Mouse (Mus musculus): ENCODE data around the gene Calm3.
"Not testable (repeated sequence)": the region's sequence is repeated elsewhere in the genome, so short reads cannot be mapped to it uniquely, and the experiment has no call there.

The Calm3 gene

DNA sequence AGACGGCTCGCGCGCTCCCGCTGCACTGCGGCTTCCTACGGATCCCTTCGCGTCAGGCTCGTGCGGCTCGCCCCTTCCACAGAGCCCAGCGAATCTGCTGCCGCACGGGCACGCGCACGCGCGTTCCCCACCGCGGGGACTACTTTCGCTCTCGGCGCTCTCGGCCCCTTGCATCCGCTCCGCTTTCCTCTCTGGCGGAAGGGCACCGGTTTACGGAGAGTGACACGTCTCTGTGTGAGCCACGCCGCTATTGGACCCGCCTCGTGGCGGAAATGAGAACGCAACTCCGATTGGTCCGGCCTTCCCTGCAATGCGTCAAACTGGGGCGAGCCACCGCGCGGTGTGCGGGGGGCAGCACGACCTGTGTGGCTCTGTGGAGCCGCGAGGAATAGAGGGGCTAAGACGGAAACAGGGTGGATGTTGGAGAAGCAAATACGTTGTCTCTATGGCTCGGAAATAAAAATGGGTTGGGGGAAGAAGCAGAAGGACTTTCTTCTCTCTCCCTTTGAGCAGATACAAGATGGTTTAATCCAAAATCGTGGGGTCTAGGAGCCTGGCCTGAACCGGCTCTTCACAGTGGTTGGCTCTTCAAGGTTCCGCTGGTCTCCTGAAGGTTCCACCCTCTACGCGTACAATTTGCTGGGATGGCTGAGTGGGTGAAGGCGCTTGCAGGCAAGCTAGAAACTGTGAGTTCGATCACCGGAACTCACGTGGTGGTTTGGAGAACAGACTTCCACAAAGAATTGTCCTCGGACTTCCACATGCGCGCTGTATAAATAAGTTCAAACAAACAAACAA is at the start of gene Calm3:
Gene Calm3, minus strand, starts transcription at position 78 of the 798 bp plus-strand sequence.
- DNase-seq = peak; percentile 100

DNA sequence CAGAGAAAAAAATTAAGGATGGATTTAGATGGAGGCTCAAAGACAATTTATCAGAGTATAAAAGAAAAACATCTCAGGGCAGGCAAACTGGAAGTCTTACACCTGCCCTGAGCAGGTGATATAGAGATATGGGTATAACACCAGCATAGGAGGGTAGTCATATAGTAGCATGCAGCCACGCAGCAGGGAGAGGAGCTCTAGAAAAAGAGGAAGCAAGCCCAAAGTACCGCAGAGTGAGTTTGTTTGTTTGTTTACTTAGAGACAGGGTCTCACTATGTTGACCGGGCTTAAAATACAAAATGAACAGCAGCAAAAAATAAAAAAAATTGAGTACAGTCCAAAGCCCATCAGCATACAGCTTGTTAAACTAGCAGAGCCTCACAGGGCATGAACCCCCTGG is 47.2 kb upstream of the Calm3 start:
- DNase-seq = no peak

DNA sequence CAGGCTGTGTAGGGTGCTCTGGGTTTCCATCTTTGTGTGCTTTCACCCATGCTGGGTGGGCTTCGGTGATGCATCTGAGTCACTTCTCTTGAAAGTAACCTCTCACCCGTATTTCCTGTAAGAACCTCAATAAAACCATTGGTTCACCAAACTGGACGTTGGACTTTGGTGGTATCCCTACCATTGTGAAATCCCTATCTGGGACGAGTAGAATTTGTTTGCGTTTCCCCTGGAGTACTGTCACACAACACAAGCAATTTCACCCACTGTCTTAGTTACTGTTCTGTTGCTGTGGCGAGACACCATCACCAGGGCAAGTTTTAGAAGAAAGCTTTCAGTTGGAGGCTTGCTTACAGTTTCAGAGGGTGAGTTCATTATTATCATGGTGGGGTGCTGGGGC is 44.5 kb upstream of the Calm3 start:
- no peak for DNase-seq

DNA sequence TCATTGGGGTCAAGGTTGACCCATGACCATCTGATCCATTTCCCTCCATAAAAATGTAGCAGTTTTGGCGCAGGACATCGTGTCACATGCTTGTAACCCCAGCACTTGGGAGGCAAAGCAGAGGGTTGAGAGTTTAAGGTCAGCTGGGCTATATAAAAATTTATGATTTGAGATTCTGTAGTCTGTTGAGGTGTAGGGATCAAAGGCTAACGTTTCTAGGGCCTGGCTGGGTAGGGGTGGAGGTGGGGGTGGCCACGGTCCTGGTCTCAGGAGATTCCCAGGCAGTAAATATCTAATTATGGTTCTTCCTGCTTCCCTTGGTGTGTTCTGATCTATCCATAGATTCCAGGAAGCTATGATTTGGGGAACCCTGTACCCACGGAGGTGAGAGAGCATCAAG is 37.8 kb upstream of the Calm3 start:
- DNase-seq = no peak

DNA sequence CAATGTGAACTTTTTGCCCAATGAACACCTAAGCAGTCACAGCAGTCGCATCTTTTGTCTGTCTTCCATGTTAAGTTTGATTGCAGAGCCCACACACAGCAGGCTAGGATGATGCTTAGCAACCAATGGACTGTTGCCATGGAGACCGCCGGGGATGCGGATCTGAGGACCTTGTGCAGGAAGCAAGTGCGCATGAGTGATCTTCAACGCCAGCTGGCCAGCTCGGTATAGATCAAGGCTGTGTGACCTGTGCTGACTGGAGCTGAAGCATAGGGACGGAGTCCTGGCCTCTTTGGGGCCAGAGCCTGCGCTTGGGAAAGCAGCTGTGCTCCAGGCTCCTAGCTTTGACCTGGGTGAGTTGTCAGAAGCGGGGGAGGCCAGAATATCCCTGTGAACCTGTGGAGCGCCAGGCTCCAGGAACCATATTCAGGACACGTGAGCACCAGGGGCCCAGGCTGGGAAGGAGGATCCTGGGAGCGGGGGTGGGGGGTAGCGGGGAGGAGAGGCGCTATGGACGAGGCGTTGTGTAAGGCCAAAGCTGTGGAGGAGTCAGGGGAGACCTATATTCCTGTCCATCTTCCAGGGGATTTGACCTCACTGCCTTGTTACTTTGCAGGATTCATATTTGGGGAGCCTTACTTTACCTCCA is 35.7 kb upstream of the Calm3 start, which contains the start of gene Pnmal1:
Gene Pnmal1, plus strand, starts transcription at position 141 of the 649 bp plus-strand sequence.
- no peak for DNase-seq

DNA sequence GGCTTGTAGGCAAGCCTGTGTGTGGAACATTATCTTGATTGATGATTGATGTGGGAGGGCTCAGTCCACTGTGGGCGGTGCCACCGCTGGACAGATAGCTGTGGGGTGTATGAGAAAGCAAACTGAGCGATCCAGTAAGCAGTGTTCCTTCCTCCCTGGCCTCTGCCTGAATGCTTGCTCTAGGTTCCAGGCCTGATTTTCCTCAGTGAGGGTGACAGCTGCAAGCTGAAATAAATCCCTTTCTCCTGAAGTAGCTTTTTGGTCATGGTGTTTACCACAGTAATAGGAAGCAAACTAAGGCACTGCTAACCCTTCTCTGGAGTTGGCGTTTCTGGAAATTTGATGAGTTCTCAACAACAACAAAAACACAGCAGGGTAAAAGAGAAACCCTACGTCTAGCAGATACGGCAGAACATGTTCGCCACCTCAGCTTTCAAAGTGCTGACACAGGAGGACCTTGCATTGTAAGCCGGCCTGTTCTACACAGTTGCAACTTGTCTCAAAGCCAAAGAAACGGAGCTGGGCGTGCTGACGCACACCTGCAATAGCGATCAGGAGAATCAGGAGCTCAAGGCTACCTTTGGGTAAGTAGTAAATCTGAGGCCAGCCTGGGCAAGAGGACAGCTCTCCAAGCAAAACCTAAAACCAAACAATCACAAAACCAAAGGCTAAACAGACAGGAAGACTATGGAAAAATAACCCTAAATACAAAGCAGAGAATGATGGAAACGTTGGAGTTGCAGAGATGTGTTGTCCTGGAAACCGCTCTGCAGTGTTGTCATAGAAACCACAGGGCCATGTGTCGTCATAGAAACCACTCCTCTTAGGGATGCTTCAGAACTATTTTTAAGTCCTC is 32.7 kb upstream of the Calm3 start:
- DNase-seq = no peak

DNA sequence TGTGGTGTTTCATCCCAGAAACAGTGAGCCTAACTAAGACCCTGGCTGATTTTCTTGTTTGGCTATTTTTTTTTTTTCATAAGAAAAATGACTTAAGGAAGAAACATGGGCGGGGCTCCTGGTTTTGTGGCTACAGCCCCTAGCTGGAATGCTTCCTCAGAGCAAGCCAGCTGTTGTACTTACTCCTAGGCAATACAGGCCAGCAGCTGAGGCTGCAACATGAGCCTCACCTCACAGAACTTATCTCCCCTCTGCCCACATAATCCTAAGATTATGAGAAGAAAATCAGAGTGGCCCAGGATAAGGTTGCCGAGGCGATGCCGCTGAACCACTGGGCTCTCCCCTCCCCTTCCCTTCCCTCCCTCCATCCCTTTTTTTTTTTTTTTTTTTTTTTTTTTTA is 31.8 kb upstream of the Calm3 start:
- no peak for DNase-seq

DNA sequence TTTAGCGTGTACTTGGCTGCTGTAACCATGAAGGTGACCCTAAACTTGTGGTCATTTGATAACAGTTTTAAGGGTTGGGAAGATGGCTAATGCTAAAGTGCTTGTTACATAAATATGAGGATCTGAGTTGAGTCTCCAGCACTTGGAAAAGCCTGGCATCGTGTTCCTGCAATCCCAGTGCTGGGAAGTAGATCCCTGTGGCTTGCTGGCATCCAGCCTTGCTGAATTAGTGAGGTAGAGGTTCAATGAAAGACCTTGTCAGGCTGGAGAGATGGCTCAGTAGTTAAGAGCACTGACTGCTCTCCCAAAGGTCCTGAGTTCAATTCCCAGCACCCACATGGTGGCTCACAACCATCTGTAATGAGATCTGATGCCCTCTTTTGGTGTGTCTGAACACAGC is 29.9 kb upstream of the Calm3 start:
- not testable (repeated sequence) for DNase-seq

DNA sequence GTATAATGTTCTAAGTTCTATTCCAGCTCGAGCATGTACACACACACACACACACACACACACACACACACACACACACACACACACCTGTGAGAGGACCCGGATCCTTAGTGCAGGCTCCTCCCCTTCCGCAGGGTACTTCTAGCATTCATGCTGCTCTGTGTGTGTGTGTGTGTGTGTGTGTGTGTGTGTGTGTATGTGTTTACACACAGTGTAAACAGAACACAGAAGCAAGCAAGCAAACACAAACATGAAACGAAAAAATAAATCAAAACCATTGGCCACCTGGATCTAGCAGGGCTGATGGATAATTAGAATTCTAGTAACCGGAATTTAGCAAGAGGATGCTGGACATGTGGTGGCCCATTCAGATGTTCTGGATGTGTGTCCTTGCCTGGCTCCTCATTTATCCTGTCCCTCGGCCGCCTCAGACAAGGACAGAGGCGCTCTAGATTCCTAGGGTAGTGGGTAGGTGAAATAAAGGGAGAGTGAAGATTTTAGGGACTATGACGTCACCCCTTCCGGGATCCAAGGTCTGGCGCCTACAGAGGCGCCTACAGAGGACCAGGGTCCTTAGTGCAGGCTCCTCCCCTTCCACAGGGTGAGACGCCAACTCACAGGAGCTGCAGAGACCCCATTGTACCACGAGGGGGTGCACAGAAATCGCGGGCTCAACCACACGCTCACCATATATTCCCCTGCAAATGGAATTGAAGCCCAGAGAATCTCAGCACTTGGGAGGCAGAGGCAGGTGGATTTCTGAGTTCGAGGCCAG is 27.1 kb upstream of the Calm3 start:
- DNase-seq = peak; percentile 88

DNA sequence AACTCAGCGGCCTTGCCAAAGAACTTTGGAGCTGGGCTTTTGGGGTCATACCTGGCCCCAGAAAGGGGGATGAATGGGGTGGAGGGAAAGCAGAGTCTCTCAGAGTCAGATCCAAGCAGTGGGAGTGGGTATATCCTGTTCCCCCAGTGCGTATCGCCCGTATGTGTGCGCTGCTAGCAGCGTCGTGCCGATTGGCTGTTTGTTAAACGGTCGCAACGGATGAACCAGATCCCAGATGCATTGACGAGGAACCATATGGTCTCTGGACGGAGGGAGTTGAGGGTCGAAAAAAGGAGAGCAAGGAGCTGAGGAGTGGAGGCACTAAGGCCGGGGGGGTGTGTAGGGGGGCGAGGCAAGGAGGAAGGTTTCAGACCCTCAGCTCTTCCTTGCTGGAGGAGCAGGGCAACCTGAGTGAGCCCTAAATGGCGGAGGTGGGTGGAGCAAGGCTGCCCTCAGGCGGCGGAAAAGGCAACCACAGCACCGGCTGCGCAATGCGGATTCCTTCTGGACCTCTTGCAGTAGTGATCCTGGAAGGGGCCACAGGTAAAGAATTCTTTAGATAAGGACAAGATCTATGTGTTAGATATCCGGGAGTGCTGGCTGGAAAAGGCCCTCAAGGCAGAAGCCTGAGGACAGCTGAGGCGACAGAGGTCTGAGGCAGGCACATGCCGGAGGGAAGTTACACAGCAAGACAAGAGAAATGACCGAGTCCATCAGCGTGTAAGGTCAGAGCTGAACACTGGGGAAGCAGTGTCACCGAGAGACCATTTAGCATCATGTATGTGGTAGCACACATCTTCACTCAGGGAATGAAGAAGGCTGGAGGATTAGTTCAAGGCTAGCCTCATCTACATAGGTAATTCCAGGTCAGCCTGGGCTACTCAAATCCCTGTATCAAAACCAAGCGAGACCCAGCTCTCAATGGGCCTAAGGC is 26.3 kb upstream of the Calm3 start:
- DNase-seq = peak; percentile 85

DNA sequence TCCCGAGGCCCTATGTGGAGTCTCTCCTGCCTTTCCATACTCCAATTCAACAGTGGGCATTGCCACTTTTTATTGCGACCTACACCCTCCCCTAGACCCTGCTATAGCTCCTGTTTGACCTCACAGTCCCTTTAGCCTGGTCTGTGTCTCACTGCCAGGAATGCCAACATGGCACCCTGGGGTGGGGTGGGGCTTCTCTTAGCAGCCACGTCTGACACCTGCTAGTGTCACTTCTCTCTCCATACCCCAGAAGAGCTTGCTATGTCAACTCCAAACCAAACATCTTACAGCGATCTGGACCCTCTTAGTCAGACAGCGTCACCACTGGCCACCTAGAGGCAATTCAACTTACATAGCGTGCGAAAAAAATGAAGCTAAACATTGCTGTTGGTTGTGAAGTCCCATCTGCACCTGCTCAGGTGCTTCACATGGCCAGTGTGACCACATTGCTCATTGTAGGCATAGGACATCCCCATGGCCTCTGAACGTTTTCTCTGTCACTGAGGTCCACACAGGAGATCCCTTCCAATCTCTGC is 25.1 kb upstream of the Calm3 start:
- no peak for DNase-seq

DNA sequence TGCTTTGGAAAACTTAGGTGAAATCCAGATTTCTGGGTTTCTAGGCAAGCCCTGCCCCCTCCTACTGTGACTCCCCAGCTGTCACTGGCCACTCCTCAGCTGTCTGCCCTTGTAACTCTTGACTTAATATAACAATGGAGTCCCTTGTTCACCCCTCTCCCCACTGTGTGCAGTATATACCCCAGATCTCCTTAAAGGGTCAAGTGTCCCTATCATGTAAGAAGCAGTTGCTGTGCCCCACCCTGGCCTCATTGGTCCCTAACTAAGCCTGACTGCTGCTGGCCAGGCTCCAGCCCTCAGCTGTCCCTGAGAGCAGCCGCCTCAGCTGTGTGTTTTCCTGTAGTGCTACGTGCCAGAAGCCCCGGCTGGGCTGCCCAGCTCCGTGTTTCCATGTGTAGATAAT is 24.0 kb upstream of the Calm3 start:
- no peak for DNase-seq

DNA sequence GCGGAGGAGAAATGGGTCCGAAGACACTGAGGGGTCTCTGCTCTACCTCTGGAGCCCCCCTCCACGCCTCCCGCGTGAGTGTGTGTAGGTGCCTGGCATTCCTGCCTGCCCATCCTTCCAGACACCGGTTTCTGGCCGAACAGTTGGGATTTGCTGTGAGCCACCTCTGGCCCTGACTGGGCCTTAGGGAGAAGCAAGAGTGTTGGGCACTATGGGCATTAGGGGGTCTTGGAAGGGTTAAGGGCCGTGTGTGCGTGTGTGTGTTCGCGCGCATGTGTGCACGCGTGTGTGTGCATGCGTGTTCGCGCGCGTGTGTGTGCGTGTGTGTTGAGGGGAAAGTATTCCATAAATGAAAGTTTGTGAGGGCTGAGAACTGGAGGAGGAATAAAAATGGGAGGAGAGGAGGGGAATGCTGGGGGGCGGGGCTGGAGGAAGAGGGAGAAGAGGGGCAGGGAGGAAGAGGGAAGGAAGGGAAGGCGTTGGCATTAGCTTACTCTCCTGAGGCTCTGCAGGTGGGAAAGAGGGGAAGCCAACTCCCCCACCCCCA is 23.5 kb upstream of the Calm3 start:
- DNase-seq = no peak

DNA sequence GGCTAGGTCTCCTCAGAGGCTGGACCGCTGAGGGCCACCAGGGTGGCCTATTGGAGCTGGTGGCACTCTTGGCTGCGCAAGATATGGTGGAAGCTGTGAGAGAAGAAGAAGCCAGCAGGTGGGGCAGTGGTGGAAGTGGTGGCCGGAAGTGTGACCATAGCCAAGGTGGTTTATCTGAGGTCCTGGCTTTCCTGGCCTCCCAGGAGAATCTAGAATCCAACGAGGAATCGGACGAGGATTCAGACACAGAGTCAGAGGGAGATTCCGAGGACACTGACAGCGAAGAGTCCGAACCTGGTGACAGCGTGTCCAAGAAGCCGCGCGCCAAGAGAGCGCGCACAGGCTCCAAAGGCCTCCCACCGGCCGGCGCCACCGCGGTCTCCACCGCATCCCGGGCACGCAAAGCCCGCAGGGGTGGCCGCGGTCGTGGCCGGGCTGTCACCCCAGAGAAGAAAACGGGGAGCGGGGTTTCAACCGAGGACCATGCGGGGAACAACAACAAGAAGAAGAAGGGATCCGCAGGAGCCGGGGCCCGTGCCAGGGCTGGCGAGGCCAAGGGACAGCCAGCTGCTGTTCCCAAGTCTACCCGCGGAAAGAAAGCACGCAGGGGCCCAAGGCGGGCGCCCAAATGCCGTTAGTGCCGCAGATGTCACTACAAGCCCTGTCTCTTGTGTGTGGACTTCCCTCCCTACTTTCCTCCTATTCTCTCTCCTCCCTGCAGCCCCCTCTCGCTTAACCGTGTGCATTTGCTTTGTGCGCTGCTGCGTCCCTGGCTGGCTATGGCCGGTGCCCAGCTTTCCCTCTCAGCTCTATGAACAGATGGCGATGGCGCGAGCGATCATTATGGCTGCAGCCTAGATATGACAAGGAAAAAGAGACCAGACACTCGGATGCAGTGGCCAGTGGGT is 22.8 kb upstream of the Calm3 start:
- DNase-seq = no peak

DNA sequence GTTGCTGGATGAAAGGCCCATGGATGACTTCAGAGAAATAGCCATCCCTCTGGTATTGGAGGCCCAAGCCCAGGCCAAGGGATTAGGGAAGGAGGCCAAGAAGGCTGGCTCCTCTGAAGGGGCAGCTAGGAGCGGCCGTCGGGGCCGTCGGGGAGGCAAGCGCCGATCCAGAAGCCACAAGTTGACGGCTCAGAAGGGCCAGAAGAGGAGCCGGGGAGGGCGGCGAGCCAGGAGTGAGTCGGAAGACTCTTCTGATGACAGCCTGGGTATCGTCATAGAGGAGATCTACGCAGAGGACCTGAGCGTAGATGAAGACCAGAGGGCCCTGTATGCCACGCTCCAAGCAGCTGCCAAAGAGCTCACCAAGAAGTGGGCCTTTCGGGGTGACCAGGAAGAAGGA is 21.5 kb upstream of the Calm3 start:
- DNase-seq = no peak

DNA sequence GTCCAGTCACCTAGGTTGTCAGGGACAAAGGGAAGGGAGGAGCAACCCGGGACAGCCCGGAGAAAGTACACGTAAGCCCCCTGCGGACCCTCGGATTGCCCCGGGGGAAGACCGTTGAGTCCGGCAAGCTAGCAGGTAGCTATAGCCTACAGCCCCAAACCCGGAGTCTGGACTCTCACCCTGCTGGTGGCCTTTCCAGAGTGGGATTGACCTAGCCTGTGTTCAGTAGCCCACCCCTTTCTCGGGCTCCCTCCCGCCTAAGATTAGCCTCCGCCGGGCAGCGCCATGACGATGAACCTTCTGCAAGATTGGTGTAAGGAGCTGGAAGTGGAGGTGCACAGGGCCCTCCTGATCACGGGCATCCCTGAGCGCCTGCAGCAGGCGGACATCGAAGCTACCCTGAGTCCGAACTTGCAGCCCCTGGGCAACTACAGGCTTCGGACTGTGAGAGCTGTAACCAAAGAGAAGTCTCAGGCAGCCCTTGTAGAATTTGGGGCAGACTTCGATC is 20.9 kb upstream of the Calm3 start:
- no peak for DNase-seq

DNA sequence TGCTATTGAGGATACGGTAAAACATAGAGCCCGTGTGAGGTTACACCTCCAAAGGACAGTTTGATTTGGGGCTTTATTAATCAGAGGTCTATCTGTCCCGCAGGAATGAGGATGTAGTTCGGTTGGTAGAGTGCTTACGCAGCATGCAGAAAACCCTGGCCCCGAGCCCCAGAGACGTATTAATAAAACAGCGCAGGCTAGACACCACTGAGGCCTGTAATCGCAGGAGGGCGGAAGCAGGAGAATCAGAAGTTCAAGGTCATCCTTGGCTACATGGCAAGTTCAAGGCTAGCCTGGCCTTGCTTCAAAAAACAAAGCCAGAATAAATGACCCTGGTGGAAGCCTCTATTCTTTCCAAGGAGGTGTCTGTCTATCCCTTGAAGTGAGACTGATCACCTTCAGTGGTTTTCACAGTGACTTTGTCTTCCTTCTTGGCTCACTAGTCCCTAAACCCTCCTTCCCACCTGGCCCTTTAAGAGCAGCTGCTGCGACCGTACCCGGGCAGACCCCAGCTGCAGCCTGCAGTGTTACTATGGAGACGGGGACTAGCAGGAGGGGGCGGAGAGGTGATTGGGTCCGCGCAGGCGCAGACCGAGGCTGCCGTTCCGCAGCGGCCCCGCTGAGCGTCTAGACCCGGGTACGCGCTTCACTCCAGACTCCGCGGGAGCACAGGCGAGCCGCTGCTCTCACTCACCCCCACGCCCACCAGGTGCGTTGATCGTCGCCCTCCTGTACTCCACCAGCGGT is 20.3 kb upstream of the Calm3 start, which contains the start of gene Pnmal2:
Gene Pnmal2, plus strand, starts transcription at position 622 of the 747 bp plus-strand sequence.
- peak; percentile 92 for DNase-seq

DNA sequence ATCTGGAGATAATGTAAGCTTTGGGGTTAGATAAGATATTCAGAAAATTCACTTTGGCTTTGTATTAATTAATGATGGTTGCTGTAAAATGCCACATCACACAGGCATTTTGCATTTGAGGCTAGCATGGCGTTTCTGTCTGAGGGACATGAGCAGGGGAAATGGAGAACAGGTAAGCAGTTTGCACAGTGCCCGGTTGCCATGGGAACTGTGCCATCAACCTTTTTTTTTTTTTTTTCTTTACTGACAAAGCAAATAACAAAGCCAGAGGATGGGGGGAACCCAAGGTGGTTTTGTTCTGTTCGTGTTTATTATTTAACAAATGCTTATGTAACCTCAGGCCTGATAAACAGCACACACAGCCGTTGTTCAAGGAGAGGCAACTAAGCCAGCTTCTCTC is 18.9 kb upstream of the Calm3 start:
- no peak for DNase-seq

DNA sequence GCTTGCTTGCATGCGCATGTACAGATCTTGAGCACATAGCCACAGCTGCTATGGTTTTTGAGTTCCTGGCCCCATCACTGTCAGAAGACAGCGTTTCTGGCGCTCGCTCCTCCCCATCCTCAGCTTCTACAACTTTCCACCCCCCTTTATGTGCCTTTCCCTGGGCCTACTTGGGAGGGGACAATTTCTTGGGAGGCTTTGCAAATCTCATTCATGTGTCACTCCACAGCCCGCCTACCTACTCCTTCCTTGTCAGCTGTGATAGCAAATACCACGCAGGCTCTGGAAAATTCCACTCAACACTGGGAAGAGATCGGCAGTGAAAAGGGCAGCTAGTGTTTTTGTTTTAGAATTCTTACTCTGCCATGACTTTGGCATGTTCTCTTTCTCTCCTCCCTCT is 16.4 kb upstream of the Calm3 start:
- DNase-seq = no peak

Measured in thymus, postnatal 25 days (tissue).